Mouse (Mus musculus): ENCODE measurements around the gene Zar1l.
A peak's percentile ranks its signal among the peaks of the same experiment; 100 is the strongest.
"Not testable (repeated sequence)": the region's sequence is repeated elsewhere in the genome, so short reads cannot be mapped to it uniquely, and the experiment has no call there.

The Zar1l gene

GRCm38 (mm10) chr5:150518064-150518463 lies at the start of gene Zar1l:
TSS of gene Zar1l (minus strand) at chr5:150518164.
- DNase-seq (ENCODE audit: low spot score) = no peak

DNA sequence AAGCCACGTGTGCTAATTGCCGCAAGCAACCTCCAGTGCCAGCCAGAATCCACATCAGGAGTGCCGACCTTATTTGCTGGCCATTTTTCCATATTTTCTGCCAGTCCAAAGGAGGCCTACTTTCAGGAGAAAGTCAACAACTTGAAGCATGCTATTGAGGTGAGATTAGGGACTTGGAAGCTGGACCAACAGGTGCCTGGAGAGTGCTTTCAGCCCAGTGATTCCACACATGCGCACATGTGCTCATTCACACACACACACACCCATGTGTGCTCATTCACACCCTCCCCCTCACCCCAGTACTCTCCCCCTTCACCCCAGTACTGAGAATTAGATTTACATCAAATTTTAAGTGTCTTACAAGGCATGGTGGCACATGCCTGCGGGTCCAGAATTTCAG lies 49.0 kb upstream of the Zar1l start:
- DNase-seq (ENCODE audit: low spot score) = peak; percentile 56

GRCm38 (mm10) chr5:150566226-150566625 lies 48.3 kb upstream of the Zar1l start:
- no peak for DNase-seq (ENCODE audit: low spot score)

DNA sequence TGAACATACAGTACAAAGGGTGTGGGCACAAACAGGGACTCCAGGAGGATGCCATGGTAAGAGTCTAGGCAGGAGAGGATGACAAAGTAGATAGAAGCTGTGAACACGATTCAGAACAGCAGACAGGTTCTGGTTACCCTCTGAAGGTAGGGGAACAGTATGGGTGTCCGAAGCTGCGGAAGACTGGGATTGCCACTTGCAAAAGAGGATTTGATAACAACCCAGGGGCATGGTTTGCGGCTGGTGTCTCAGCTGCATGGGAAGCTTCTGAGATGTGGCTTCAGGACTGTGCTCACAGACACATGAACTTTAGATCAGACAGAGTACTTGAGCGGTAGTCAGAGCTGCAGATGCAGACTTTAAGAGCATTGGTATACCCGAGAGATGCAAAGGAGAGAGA lies 46.5 kb upstream of the Zar1l start:
- DNase-seq (ENCODE audit: low spot score) = no peak

- DNase-seq (ENCODE audit: low spot score) = no peak
Measured at GRCm38 (mm10) chr5:150561783-150562182, 43.8 kb upstream of the Zar1l start.

DNA sequence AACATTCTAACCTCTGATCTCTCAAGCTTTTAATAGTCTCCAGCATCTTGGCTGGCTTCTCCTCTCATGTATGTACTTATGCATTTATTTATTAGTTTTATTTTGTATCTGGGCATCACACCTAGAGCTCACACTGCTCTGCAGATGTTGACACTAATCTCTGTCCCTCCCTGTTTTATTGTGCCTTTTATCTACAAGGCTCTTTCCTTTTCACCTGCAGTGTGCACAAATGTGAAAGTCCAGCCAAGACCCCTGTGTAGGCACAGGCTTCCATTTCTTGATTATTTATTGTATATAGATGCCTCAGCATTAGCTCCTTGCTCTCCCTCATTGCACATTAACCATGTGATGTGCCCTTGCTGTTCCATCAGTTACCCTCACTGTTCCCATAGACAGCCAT lies 43.4 kb upstream of the Zar1l start:
- no peak for DNase-seq (ENCODE audit: low spot score)

DNA sequence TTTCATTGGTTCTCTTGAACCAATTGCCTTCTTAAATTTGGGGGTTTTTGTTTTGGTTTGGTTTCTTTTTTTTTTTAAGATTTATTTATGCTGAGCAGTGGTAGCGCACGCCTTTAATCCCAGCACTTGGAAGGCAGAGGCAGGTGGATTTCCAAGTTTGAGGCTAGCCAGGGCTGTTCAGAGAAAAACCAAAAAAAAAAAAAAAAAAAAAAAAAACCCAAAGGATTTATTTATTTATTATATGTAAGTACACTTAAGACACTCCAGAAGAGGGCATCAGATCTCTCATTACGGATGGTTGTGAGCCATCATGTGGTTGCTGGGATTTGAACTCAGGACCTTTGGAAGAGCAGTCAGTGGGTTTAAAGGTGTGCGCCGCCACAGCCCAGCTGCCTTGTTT lies 42.9 kb upstream of the Zar1l start:
- no peak for DNase-seq (ENCODE audit: low spot score)

GRCm38 (mm10) chr5:150559519-150560103 lies 41.6 kb upstream of the Zar1l start:
- DNase-seq (ENCODE audit: low spot score) = no peak

DNA sequence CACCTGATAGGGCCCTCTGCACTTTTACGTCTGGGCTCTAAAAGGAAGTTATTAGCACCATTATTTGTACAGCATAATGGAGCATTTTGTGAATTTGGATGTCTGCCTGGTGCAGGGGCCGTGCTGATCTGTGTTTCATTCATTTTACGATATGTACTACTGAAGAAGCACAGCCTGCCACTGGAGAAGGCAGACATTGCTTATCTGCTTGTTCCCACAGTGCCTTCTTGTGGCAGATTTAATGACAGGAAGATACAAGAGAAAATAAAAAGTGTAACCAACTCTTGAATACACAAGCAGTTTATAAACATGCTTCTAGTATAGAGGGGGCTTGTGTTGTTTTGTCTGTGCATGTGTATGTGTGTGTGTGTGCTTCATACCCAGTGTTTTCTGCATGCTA lies 33.7 kb upstream of the Zar1l start:
- no peak for DNase-seq (ENCODE audit: low spot score)

DNA sequence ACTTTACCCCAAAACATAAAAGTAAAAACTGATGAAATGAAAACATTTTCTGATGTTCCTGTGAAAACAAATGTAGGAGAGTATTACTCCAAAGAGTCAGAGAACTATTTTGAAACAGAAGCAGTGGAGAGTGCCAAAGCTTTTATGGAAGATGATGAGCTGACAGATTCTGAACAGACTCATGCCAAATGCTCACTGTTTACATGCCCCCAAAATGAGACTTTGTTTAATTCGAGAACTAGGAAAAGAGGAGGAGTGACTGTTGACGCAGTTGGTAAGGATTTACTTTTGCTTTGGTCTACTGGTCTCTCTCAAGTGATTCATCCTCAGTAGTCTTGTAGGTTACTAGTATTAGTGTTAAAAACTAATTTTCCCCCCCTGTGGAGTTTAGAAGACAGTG lies 25.2 kb upstream of the Zar1l start:
- no peak for DNase-seq (ENCODE audit: low spot score)

- no peak for DNase-seq (ENCODE audit: low spot score)
Measured at GRCm38 (mm10) chr5:150541302-150541701, 23.3 kb upstream of the Zar1l start.

DNA sequence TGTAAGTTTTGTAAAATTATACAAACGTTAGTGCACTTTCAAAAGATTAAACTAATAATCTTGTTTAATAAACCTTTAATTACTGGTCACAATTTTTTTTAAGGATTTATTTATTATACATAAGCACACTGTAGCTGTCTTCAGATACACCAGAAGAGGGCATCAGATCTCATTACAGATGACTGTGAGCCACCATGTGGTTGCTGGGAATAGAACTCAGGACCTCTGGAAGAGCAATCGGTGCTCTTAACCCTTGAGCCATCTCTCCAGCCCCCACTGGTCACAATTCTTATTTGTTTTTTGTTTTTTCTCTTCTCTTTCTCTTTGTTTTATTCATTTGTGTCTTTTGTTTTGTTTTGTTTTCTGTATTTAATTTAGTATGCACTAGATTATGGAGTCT lies 7.3 kb upstream of the Zar1l start:
- DNase-seq (ENCODE audit: low spot score) = no peak

- DNase-seq (ENCODE audit: low spot score) = no peak
Measured at GRCm38 (mm10) chr5:150522867-150523234, 4.9 kb upstream of the Zar1l start.

GRCm38 (mm10) chr5:150521937-150522866 lies 4.2 kb upstream of the Zar1l start, which contains the start of gene Brca2:
TSS of gene Brca2 (plus strand) at chr5:150522630.
- peak; percentile 91 for DNase-seq (ENCODE audit: low spot score)

GRCm38 (mm10) chr5:150519551-150519950 lies 1.6 kb upstream of the Zar1l start:
- peak; percentile 48 for DNase-seq (ENCODE audit: low spot score)

DNA sequence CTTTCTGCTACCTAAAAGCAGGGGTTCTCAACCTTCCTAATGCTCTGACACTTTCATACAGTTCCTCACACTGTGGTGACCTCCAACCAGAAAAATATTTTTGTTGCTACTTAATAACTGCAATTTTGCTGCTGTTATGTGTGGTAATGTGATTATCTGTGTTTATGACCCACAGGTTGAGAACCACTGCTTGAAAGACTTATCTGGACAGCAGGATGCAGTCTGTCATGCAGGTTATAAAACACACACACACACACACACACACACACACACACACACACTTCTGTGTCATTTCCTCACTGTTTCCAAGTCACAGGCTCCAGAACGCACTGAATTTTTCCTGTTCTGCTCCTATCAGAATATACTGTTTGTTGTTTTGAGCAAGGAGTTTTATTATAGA lies 3.9 kb downstream of the Zar1l start:
- DNase-seq (ENCODE audit: low spot score) = no peak

DNA sequence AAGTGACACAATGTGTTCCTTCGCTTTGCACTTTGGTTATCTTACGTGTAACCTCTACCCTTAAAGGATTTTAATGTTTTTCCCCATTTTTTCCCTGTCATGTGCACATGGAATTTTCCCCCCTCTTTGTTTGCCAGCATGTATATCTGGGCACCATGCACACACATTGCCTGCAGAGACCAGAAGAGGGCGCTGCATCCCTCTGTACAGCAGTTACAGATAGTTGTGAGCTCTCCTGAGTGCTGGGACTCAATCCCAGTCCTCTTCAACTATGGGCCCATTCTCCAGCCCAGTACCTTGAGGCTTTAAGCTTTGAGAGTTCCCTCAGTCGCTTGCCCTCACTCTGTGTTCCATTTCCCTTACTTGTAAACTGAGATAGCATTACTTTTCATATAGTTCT lies 4.7 kb downstream of the Zar1l start:
- DNase-seq (ENCODE audit: low spot score) = no peak

GRCm38 (mm10) chr5:150510451-150511225 lies 7.3 kb downstream of the Zar1l start:
- no peak for DNase-seq (ENCODE audit: low spot score)

DNA sequence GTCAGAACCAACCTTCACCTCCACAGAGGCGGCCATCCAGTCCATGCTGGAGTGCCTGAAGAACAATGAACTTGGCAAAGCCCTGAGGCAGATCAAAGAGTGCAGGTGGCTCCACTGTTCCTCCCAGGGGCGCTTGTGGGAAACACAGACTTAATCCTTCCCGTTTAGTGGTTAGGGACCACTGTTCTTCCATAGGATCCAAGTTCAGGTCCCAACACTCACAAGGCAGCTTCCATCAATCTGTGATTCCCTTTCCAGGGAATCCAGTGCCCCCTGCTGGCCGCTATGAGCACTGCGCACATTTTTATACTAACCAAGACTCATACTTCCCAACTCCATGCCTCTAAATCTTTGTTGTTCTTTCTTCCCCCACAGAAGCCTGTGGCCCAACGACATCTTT lies 22.2 kb downstream of the Zar1l start:
- DNase-seq (ENCODE audit: low spot score) = peak; percentile 37

GRCm38 (mm10) chr5:150491573-150492173 lies 26.3 kb downstream of the Zar1l start:
- DNase-seq (ENCODE audit: low spot score) = not testable (repeated sequence)

- DNase-seq (ENCODE audit: low spot score) = no peak
Measured at GRCm38 (mm10) chr5:150490821-150491220, 27.1 kb downstream of the Zar1l start.

DNA sequence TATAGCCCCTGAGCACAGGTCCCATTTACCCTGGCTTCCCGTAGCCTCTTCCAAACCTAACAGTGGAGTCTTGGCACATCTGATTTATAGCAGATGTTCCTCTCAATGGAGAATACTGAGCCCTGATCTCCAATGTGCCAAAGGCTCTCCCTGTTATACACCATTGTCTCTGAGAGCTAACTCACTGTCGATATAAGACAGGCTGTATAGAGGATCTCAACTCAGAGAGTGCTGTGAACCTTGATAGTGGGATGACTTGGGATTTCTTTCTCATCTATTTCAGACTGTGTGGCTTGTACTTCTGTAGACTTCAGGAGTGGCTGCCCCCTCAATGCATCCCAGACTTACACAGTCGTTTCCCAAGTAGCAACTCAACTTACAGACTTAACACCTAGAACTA lies 27.7 kb downstream of the Zar1l start:
- no peak for DNase-seq (ENCODE audit: low spot score)
